Mouse (Mus musculus): ENCODE data around the gene Plekhg4.

Plekhg4 gene

DNA sequence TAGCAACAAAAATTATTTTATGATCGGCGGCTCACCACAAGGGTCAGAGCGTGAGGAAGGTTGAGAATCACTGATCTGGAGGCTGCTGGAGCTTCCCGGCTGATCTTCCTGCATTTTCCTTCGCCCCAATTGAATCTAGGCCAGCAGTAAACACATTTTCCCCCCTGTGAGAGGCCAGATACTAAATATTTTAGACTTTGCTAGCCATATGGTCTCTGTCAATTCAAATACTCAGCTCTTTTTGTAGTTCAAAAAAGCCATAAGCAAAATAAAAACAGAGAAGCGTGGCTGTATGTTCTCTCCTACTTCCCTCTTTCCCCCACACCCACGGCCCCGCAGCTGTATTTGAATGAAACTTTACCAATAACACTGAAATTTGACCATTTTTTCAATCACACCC, 30.4 kb downstream of the Plekhg4 start:
- DNase-seq (ENCODE audit: low read depth) = no peak

DNA sequence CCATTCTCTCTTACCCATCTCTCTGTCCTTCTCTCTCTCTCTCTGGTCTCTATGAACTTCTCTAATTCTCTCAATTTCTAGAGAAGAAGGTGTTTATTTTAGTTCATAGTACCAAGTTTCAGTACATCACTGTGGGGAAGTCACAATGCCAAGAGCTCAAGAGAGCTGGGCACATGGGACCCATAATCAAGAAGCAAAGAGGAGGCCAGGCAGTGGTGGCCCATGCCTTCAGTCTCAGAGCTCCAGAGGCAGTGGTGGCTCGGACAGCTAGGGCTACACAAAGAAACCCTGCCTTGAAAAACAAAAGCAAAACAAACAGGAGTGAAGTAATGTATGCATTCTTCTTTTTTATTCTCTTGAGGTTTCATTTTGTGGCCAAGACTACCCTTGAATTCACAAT, 31.4 kb downstream of the Plekhg4 start:
- DNase-seq (ENCODE audit: low read depth) = no peak

DNA sequence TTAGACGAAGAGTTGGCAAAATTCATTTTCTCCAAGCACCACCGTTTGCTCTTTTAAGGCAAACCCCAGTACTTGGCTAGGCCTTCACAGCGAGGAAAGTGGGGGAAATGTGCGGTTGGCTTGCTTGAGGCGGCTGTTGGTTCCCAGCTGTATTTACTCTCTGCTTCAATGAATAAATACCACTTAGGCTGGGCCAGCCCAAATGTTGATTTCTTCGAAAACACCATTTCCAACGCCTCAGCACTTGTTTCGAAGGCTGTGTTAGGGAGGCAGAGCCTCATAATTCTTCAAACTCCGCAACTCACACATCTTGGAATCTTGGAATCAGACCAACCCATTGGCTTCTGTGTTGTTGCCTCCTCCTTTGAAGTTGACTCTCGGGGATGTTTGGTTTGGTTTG, 33.3 kb downstream of the Plekhg4 start:
- DNase-seq (ENCODE audit: low read depth) = no peak

DNA sequence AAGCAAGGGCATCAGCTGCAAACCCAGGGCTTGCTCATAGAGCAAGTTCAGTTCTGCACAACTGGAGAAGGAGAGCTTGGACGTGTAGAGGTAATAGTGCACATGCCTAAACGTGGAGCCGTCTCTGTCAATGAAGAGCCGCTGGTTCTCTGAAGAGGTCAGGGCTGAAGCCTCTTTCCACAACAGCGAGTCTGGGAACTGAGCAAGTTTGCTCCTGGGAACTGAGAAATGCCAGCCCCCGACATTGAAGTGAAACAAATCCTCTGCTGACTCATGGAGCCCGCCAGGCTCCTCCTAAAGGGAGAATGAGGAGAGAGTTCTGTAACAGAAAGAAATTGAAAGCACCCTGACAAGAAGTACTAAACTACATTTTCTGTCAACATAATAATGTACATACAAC, 35.3 kb downstream of the Plekhg4 start:
- DNase-seq (ENCODE audit: low read depth) = no peak

DNA sequence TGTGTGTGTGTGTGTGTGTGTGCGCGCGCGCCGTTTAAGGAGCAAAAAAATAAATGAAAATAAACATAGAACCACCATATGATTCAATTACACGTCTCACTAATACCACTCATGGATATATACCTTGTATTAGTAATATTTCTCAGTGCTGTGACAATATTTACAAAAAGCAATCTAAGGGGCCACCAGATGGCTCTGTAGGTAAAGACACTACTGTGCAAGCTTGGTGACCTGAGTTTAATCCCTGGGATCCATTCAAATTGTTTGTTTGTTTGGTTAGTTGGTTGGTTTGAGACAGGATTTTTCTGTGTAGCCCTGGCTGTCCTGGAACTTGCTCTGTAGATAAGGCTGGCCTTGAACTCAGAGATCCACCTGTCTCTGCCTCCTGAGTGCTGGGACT, 36.9 kb downstream of the Plekhg4 start:
- DNase-seq (ENCODE audit: low read depth) = no peak

DNA sequence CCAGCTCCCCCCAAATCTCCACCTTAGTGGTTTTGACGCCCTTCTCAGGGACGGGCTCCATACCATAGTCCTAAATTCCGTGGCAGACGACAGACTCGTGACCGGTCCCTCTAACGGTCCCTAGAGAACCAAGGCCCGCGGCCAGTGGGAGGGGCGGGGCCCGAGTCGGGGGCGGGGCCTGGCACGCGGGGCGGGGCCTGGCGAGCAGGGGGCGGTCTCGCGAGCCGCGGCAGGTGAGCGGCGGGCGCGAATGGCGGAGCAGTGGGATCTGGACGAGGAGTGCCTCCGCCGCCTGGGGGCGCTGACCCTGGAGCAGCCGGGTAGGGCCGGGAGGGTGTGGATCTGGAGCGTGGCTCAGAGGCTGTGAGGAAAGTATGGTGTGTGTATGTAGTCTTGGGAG, 40.3 kb downstream of the Plekhg4 start, which contains the start of the genes Kctd19 and Lrrc36:
Gene Kctd19, minus strand, starts transcription at position 112 of the 400 bp plus-strand sequence.
Gene Lrrc36, plus strand, starts transcription at position 181 of the 400 bp plus-strand sequence.
- DNase-seq (ENCODE audit: low read depth) = no peak

DNA sequence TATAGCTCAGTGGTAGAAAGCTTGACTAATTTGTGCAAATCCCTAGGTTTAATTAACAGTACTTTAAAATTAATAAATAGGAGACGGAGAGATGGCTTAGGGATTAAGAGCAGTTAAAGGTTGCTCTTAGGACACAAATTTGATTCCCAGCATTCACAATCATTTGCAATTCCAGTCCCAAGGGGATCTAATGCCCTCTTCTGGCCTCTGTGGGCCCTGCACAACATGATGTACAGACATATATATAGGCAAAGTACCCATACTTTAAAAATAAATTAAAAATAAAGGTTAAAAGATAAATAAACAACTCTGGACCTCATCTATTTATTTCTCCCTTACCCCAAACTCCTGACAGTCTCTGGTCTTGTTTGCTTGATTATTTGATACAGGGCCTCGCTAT, 45.9 kb downstream of the Plekhg4 start:
- peak; percentile 18 for DNase-seq (ENCODE audit: low read depth)

DNA sequence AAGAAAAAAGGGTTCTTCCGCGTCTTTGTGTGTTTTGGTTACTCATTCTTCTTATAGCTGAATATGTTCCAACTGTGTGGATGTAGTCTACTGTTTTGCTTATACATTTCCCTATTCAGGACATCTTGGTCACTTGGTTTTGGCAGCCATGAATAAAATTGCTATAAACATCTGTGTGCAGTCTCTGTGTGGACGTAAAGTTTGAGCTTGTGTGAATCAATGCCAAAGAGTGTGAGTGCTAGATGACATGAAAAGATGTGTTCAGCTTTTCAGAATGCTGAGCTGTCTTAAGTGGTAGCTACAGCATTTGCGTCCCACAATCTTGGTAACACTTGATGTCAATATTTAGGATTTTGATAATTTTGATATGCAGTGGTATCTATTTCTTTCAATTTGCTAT, 46.7 kb downstream of the Plekhg4 start:
- no peak for DNase-seq (ENCODE audit: low read depth)

DNA sequence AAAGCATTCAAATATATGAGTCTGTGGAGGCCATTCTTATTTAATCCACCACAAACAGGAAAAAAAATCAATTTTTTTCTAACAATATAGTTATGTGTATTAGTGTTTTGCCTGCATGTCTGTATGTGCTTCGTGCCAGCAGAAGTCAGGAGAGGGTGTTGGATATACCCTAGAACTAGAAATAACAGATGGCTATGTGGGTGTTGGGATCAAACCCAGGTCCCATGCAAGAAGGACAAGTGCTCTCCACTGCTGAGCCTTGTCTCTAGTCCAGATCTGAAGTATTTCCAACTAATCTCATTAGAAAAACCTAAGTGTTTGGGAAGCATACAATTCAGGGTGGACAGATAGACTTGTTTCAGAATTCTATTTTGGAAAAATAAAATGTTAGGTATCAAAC, 48.9 kb downstream of the Plekhg4 start:
- DNase-seq (ENCODE audit: low read depth) = no peak

DNA sequence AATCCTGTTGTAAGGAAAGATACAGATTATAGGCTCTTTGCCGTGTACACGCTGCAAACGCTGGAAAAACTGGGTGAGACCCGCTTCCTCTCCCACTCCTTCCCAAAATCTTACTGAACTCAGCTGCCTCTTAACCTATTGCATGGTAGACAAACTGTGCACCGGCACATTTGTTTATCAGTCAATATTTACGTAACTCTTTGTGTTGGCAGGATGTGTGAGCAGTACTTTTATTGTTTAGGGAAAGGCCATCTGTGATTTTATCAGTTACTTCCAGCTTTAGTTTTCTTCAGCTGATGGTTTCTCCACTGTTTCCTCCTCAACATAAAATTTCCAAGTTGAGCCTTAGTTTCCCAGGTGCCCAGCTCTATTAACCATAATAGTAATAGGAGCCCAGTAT, 53.8 kb downstream of the Plekhg4 start:
- DNase-seq (ENCODE audit: low read depth) = no peak

DNA sequence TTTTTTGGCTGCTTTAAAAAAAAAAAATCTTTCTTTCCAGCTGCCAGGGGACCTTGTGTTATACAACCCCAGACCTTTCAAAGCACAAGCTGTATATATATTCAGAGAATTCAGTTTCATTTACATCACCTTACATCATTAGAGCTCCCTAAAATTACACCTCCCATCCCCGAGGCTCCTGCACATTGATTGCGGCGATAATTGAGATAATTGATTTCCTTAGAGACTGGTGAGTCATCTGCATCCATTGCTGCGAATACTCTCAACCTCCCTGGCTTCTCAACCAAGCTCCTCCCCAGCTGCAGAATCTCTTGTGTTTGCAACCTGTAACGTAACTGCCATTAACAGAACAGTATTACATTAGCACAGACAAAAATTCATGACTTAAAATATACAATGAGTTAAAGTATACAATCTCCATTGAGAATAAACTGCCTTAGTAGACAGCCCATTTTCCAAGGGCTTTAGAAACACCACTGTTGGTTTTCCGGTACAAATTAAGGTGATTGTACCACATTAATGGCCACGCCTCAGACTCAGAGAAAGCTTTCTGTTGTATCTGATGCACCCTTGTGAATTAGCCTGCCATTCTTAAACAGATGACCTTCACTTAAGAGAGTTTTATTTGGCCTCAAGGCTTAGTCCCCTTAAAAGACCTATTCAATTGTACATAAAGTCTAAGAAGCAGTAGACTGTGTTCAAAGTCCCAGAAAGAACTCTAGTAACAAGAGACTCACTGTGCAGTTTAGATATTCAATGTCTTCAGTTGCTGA, 58.9 kb downstream of the Plekhg4 start:
- DNase-seq (ENCODE audit: low read depth) = no peak
